Mouse (Mus musculus) CH12.LX (cell line): Measurements from ENCODE around the gene Gm21913. TPM values are rescaled to one million over a fixed set of nuclear protein-coding genes. Genes with fewer than 3 reads are reported as not detected.
"Not testable (repeated sequence)": the region's sequence is repeated elsewhere in the genome, so short reads cannot be mapped to it uniquely, and the experiment has no call there.

ENCODE experiments used
- DNase-seq: peaks from one replicate; pipeline ENCODE4 v3.0.0-alpha.2; 2013; ENCODE audit errors: extremely low read depth
- H3K27ac ChIP-seq: 2 replicates; pipeline ENCODE4 v1.5.1; 2012; ENCODE audit warnings: low read depth, mild to moderate bottlenecking, control low read depth, moderate library complexity; ENCODE audit not compliant: insufficient read depth
- H3K27me3 ChIP-seq: replicated peaks from 2 replicates; pipeline ENCODE3; 2012; ENCODE audit warnings: inconsistent platforms
- H3K36me3 ChIP-seq, 2 experiments: replicated peaks in 1 of 2; 2 replicates each; pipeline versions ENCODE3 to v1.6.1; 2012; ENCODE audit warnings: inconsistent platforms in 1 of 2, low read length in 1 of 2, mild to moderate bottlenecking in 1 of 2, mixed read lengths in 1 of 2, moderate library complexity in 1 of 2; ENCODE audit not compliant: control insufficient read depth in 1 of 2, insufficient read depth in 1 of 2
- H3K4me1 ChIP-seq, 2 experiments: 2 replicates each; pipeline ENCODE4 v1.6.1; 2012; ENCODE audit warnings: inconsistent platforms in 1 of 2, moderate library complexity in 1 of 2; ENCODE audit not compliant: insufficient read depth in 2 of 2, control insufficient read depth in 1 of 2
- H3K4me2 ChIP-seq: 2 replicates; pipeline ENCODE4 v1.6.1; 2012; ENCODE audit warnings: low read depth, mild to moderate bottlenecking, control low read depth; ENCODE audit not compliant: poor library complexity, insufficient read depth, severe bottlenecking
- H3K4me3 ChIP-seq, 3 experiments: fragments of 150-350 bp in 1 of 3; sonication (generic) in 1 of 3; replicated peaks in 1 of 3; 2 replicates each; pipeline versions ENCODE3 to v1.5.1; 2011 to 2012; ENCODE audit warnings: low read depth in 2 of 3, low read length in 2 of 3, mild to moderate bottlenecking in 2 of 3, moderate library complexity in 2 of 3, control low read depth in 1 of 3, improper control_type of control experiment in 1 of 3, inconsistent platforms in 1 of 3, mixed read lengths in 1 of 3; ENCODE audit not compliant: poor library complexity in 1 of 3
- H3K79me2 ChIP-seq: replicated peaks from 2 replicates; pipeline ENCODE4 v1.6.1; 2012; ENCODE audit warnings: mild to moderate bottlenecking, moderate library complexity; ENCODE audit not compliant: control insufficient read depth, poor library complexity, insufficient read depth, severe bottlenecking; ENCODE audit errors: extremely low read depth
- H3K9ac ChIP-seq: 2 replicates; pipeline ENCODE4 v1.6.1; 2012; ENCODE audit warnings: low read depth, mild to moderate bottlenecking, control low read depth, moderate library complexity; ENCODE audit not compliant: insufficient read depth
- H3K9me3 ChIP-seq: replicated peaks from 2 replicates; pipeline ENCODE3; 2012; ENCODE audit warnings: low read length, inconsistent platforms, mixed read lengths
- dilution Hi-C: fragments of 300-500 bp; cut with MboI; formaldehyde crosslinking; loops from 2 replicates; pipeline ENCODE4 v1.14.3; 2020; ENCODE audit warnings: low sequenced_read_pairs; ENCODE audit not compliant: extremely low pct_unique_long_range_greater_than_20kb, extremely low pct_ligation_motif_present
- in situ Hi-C: fragments of 300-500 bp; cut with MboI; formaldehyde crosslinking; loops from 3 replicates; pipeline ENCODE4 v1.14.3; 2019; ENCODE audit warnings: low sequenced_read_pairs, low pct_ligation_motif_present, low pct_unique_long_range_greater_than_20kb, mixed read lengths
- polyA plus RNA-seq: library from polyadenylated mRNA; unstranded; fragments of >175 nt; gene quantifications from 2 replicates; pipeline ENCODE4 v1.2.1, GENCODE M21; 2012; ENCODE audit warnings: low read depth; ENCODE audit not compliant: insufficient read length
- total RNA-seq, 2 experiments: library from RNA; depleted of rRNA; stranded (reverse); fragments of 300-350 nt in 1 of 2; fragments of >200 nt in 1 of 2; gene quantifications; 2 replicates each; pipeline ENCODE4 v1.2.3; 2012 to 2014

Gm21913 gene
- total RNA-seq (2012; rRNA removed) (not detected in 2 replicates), total RNA-seq (2014; rRNA removed) (not detected in 2 replicates), polyA plus RNA-seq (not detected in 2 replicates)

DNA sequence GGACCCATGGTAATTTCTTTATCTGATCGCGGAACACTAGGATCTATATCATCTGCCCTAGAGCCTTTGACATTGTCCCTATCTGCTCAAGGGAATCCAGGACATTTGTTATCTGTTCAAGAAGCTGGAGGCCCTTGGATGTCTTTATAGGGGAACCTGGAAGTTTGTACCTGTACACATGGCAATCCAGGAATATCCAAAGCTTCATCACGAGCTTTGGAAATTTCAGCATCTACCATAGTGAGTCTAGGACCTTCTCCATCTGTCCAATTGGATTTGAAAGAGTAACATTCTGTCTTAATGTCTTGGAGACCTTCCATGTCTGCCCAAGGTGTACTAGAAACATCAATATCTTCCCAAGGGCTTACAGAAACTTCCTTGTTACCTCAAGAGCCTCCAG, at the start of gene Gm21913:
Gene Gm21913, plus strand, starts transcription at position 301 of the 400 bp plus-strand sequence.
- H3K27me3 ChIP-seq, H3K9me3 ChIP-seq, H3K4me3 ChIP-seq, DNase-seq, H3K9ac ChIP-seq, dilution Hi-C loops, H3K4me2 ChIP-seq, H3K36me3 ChIP-seq, H3K79me2 ChIP-seq, H3K27ac ChIP-seq, H3K4me1 ChIP-seq, in situ Hi-C loops: not testable (repeated sequence)

Other genes with a start within 250 kb of the Gm21913 start
- gene Gm29110, start 153.4 kb upstream of the Gm21913 start, total RNA-seq (2012; rRNA removed): not detected in 2 replicates
- not detected in 2 replicates for gene Gm29110, start 153.4 kb upstream of the Gm21913 start, total RNA-seq (2014; rRNA removed)
- not detected in 2 replicates for gene Gm29110, start 153.4 kb upstream of the Gm21913 start, polyA plus RNA-seq